In genomic region chr13:56641746-56642145, GRCm38 (mm10) we compare ENCODE assay signal across 10 mouse cellular contexts. TPM values are rescaled to one million over a fixed set of nuclear protein-coding genes. Genes with fewer than 3 reads are reported as not detected.
A peak's percentile ranks its signal among the peaks of the same experiment; 100 is the strongest.
DNase-seq lines count a peak whose midpoint lies in the region; ATAC-seq lines count a peak whose summit lies in the region.
"Had no signal": no experiment of that assay in that cellular context is flagged by ENCODE, and none has a peak within 500 bp of the region (broad histone marks: within the 10 kb centered on the region; RNA-seq: fewer than 3 reads in every experiment).

No protein-coding gene starts in this region.

- H3K27me3 ChIP-seq in forebrain, embryonic 10.5 days (ENCODE audit: poor library complexity, severe bottlenecking): no peaks in the 10 kb centered on the region
- H3K27me3 ChIP-seq in forebrain, embryonic 14.5 days (replicated peaks; ENCODE audit: control insufficient read depth, insufficient read depth, low read length): no peaks in the 10 kb centered on the region
- no peaks in the 10 kb centered on the region for H3K27me3 ChIP-seq in midbrain, embryonic 14.5 days (ENCODE audit: control insufficient read depth, insufficient read depth, low read length)
- no peaks in the 10 kb centered on the region for H3K27me3 ChIP-seq in midbrain, embryonic 16.5 days (ENCODE audit: control insufficient read depth, insufficient read depth, low read depth, low read length)
- no peaks in the 10 kb centered on the region for H3K27me3 ChIP-seq in limb, embryonic 10.5 days (ENCODE audit: low read depth, poor library complexity, severe bottlenecking)
- H3K27me3 ChIP-seq: limb, embryonic 13.5 days had no signal

- ATAC-seq in forebrain, embryonic 14.5 days: no peak
- no peak for ATAC-seq in midbrain, embryonic 14.5 days (ENCODE audit: low FRiP score, low TSS enrichment)
- no peak for ATAC-seq in midbrain, embryonic 16.5 days

- H3K9ac ChIP-seq in forebrain, embryonic 14.5 days (ENCODE audit: low read length): no peak overlapping the region
- no peak overlapping the region for H3K9ac ChIP-seq in midbrain, embryonic 14.5 days (replicated peaks; ENCODE audit: low read length)
- no peak overlapping the region for H3K9ac ChIP-seq in midbrain, embryonic 16.5 days (ENCODE audit: low read depth, low read length)
- H3K9ac ChIP-seq: limb, embryonic 13.5 days had no signal

- H3K4me3 ChIP-seq in forebrain, embryonic 10.5 days: no peak overlapping the region
- no peak overlapping the region for H3K4me3 ChIP-seq in forebrain, embryonic 14.5 days (ENCODE audit: low read depth, low read length)
- H3K4me3 ChIP-seq in midbrain, embryonic 14.5 days (replicated peaks; ENCODE audit: low read depth, low read length): no peak overlapping the region
- H3K4me3 ChIP-seq in midbrain, embryonic 16.5 days (ENCODE audit: low read depth, low read length): no peak overlapping the region
- H3K4me3 ChIP-seq in limb, embryonic 10.5 days: no peak overlapping the region
- H3K4me3 ChIP-seq: limb, embryonic 13.5 days had no signal

- no peak for DNase-seq in forebrain, embryonic 10.5 days (ENCODE audit: extremely low spot score, low spot score)
- no peak for DNase-seq in forebrain, embryonic 14.5 days (ENCODE audit: low spot score)
- peak; percentile 33 for DNase-seq in midbrain, embryonic 14.5 days
- DNase-seq in adrenal gland, postnatal 36 days: peak; percentile 65 to 78
- no peak for DNase-seq in limb, embryonic 10.5 days (ENCODE audit: low spot score)
- DNase-seq in gastrocnemius, adult 8-10 months (ENCODE audit: low spot score in 2 of 2): no peak
- no peak for DNase-seq in spleen, adult 12 weeks (ENCODE audit: low spot score)

- no peaks in the 10 kb centered on the region for H3K9me3 ChIP-seq in forebrain, embryonic 10.5 days
- H3K9me3 ChIP-seq in forebrain, embryonic 14.5 days (replicated peaks; ENCODE audit: control insufficient read depth, low read length): no peaks in the 10 kb centered on the region
- H3K9me3 ChIP-seq in midbrain, embryonic 14.5 days (ENCODE audit: control insufficient read depth, low read length): no peaks in the 10 kb centered on the region
- no peaks in the 10 kb centered on the region for H3K9me3 ChIP-seq in midbrain, embryonic 16.5 days (replicated peaks; ENCODE audit: control insufficient read depth, low read length, poor library complexity, severe bottlenecking)
- no peaks in the 10 kb centered on the region for H3K9me3 ChIP-seq in limb, embryonic 10.5 days (replicated peaks)
- H3K9me3 ChIP-seq: limb, embryonic 13.5 days had no signal

- H3K4me2 ChIP-seq in forebrain, embryonic 14.5 days (ENCODE audit: low read length): no peak overlapping the region
- no peak overlapping the region for H3K4me2 ChIP-seq in midbrain, embryonic 14.5 days (ENCODE audit: low read length)
- no peak overlapping the region for H3K4me2 ChIP-seq in midbrain, embryonic 16.5 days (ENCODE audit: low read length)
- H3K4me2 ChIP-seq: limb, embryonic 13.5 days had no signal

- peaks cover 7% of the 10 kb centered on the region; the same call in 1 of the 2 replicates for H3K4me1 ChIP-seq in forebrain, embryonic 10.5 days
- no peaks in the 10 kb centered on the region for H3K4me1 ChIP-seq in forebrain, embryonic 14.5 days (ENCODE audit: control insufficient read depth, insufficient read depth, low read length)
- H3K4me1 ChIP-seq in midbrain, embryonic 14.5 days (ENCODE audit: control insufficient read depth, insufficient read depth, low read length): no peaks in the 10 kb centered on the region
- H3K4me1 ChIP-seq in midbrain, embryonic 16.5 days (ENCODE audit: control insufficient read depth, insufficient read depth, low read length): no peaks in the 10 kb centered on the region
- H3K4me1 ChIP-seq in limb, embryonic 10.5 days: peaks cover 37% of the 10 kb centered on the region

- 80% methylated on average over 2 of the region's 2 CpGs for WGBS in forebrain, embryonic 10.5 days
- WGBS in forebrain, embryonic 14.5 days: 92% methylated on average over 2 of the region's 2 CpGs
- WGBS in midbrain, embryonic 14.5 days: 90% methylated on average over 2 of the region's 2 CpGs
- 82% methylated on average over 2 of the region's 2 CpGs for WGBS in midbrain, embryonic 16.5 days
- 82% methylated on average over 2 of the region's 2 CpGs for WGBS in limb, embryonic 10.5 days

- H3K36me3 ChIP-seq in forebrain, embryonic 10.5 days (replicated peaks): no peaks in the 10 kb centered on the region
- H3K36me3 ChIP-seq in forebrain, embryonic 14.5 days (ENCODE audit: control insufficient read depth, insufficient read depth, low read length): no peaks in the 10 kb centered on the region
- no peaks in the 10 kb centered on the region for H3K36me3 ChIP-seq in midbrain, embryonic 14.5 days (ENCODE audit: control insufficient read depth, insufficient read depth, low read length)
- no peaks in the 10 kb centered on the region for H3K36me3 ChIP-seq in midbrain, embryonic 16.5 days (ENCODE audit: control insufficient read depth, insufficient read depth, low read length)
- H3K36me3 ChIP-seq in limb, embryonic 10.5 days: peaks cover 23% of the 10 kb centered on the region
- H3K36me3 ChIP-seq: G1E had no signal

- peak overlapping the region; percentile 4; the same call in 1 of the 2 replicates for H3K27ac ChIP-seq in forebrain, embryonic 10.5 days
- H3K27ac ChIP-seq in forebrain, embryonic 14.5 days (ENCODE audit: low read depth, low read length): no peak overlapping the region
- H3K27ac ChIP-seq in midbrain, embryonic 14.5 days (replicated peaks; ENCODE audit: low read depth, low read length): no peak overlapping the region
- H3K27ac ChIP-seq in midbrain, embryonic 16.5 days (ENCODE audit: low read length): no peak overlapping the region
- H3K27ac ChIP-seq in limb, embryonic 10.5 days: peak overlapping the region; percentile 71
- H3K27ac ChIP-seq: limb, embryonic 13.5 days had no signal

RNA-seq across cellular contexts. Expression of gene Tgfbi, which starts 32.4 kb away (rescaled TPM):
- 20.1 and 22.1 TPM in 2 replicates for polyA plus RNA-seq in forebrain, embryonic 10.5 days (2016; fragmentation: Nextera tagmentation; extraction: Ambion mirVana)
- 3.0 and 3.8 TPM in 2 replicates for polyA plus RNA-seq in forebrain, embryonic 14.5 days (2014; fragmentation: Nextera tagmentation; extraction: Ambion mirVana)
- 0.63 and 2.7 TPM in 2 replicates for polyA plus RNA-seq in midbrain, embryonic 14.5 days (2014; fragmentation: Nextera tagmentation; extraction: Ambion mirVana)
- 2.9 and 4.1 TPM in 2 replicates for polyA plus RNA-seq in midbrain, embryonic 16.5 days (2015; fragmentation: Nextera tagmentation; extraction: Ambion mirVana)
- 10 to 100 TPM; 33.1 to 50.2 TPM for total RNA-seq in adrenal gland, postnatal 36 days (2021)
- 26.3 and 38.9 TPM in 2 replicates for polyA plus RNA-seq in limb, embryonic 10.5 days (2016; fragmentation: Nextera tagmentation; extraction: Ambion mirVana)
- total RNA-seq in gastrocnemius, adult 8-10 months (2022): 10 to 100 TPM in 2 of 4 experiments, 1 to 10 TPM in 2; 3.8 to 15.6 (median 7.6) TPM
- total RNA-seq: G1E had no signal

Comparison
In these comparisons a context has a peak if more than half of its experiments do, and no peak if none do; other contexts are left out.
1. H3K27ac ChIP-seq: peak in forebrain, embryonic 10.5 days (single experiment) and limb, embryonic 10.5 days (single experiment); none in forebrain, embryonic 14.5 days (single experiment), midbrain, embryonic 14.5 days (single experiment) and midbrain, embryonic 16.5 days (single experiment).
2. DNase-seq: peak in midbrain, embryonic 14.5 days (single experiment) and adrenal gland, postnatal 36 days (2 of 2); none in forebrain, embryonic 10.5 days (single experiment), forebrain, embryonic 14.5 days (single experiment), limb, embryonic 10.5 days (single experiment), gastrocnemius, adult 8-10 months (0 of 2) and spleen, adult 12 weeks (single experiment).